Mouse (Mus musculus) G1E (cell line): Measurements from ENCODE around the gene Pdcd2l.

ENCODE experiments used
- CTCF ChIP-seq: IDR thresholded peaks from 2 replicates; pipeline ENCODE4 v1.5.1; 2012; ENCODE audit warnings: low read depth, low read length, inconsistent platforms, mixed read lengths
- GATA1 ChIP-seq: IDR thresholded peaks from 2 replicates; pipeline ENCODE4 v1.6.1; 2012; ENCODE audit warnings: borderline replicate concordance, low read length, inconsistent platforms, mixed read lengths

- no peak for TF ChIP-seq CTCF
- no peak for TF ChIP-seq GATA1
These were observed 25.3 kb upstream of the Pdcd2l start for GRCm38 (mm10) chr7:34221594-34222250.
